Mouse (Mus musculus) thymus, postnatal 14 days (tissue): ENCODE results near the gene Tmem138.
"Not testable (repeated sequence)": the region's sequence is repeated elsewhere in the genome, so short reads cannot be mapped to it uniquely, and the experiment has no call there.

ENCODE experiments used
- DNase-seq: peaks from one replicate; pipeline ENCODE4 v3.0.0; 2021

Gene Tmem138

GRCm38 (mm10) chr19:10565217-10565616 is 11.9 kb downstream of the Tmem138 start:
- DNase-seq, result no peak

- DNase-seq, result no peak
Observed at GRCm38 (mm10) chr19:10564278-10564677, 12.9 kb downstream of the Tmem138 start.

GRCm38 (mm10) chr19:10562351-10562750 is 14.8 kb downstream of the Tmem138 start:
- DNase-seq, result no peak

DNA sequence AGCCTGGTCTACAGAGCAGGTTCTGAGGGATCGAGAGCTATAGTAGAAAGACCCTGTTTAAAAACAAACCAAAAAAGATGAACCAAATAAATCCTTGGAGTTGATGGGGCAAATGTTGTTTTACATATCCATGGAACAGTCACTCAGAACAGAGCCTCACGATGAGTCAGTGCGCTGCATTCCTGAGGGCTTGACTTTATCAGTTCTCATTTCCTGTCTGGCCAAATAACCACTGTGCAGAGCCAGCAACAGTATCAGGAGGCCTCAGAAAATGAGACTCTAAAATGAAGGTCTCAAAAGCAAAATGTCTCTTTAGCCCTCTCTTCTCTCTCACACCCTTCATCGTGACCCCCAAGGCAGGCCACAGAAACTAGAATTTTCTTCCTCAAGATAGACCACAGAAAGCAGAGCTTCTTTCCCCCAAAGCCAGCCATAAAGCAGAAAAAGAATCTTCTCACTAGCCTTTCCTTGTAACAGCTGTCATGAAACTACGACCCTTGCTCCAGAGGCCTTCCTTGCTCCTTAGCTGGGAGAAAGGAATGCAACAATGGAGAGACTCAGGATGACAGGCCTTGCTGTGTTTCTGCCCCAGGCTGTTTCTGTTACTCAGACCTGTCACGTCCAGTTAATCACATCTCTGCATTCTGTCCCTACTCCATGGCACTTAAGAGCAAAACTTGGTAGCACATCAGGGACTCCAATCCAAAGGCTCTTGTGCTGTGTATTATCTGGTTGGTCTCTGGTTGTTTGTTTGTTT is 15.4 kb downstream of the Tmem138 start:
- DNase-seq, result no peak

DNA sequence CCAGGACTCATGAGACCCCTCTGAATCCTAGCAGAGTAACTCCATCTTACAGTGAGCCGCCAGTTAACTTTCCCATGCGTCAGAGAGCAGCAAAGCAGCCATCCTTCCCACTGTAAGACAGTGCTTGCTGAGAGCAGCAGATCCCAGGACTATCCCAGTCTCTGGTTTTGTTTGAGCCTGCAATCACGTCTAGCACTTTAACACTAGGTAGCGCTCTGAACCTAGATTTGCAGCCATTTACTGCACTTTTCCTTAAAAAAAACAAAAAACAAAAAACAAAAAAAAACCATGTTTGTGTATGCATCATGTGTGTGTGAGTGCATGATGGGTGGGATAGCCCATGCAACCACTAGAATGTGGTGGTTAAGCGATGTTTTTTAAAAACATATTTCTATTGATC is 17.1 kb downstream of the Tmem138 start:
- DNase-seq, result no peak

GRCm38 (mm10) chr19:10557837-10558375 is 19.3 kb downstream of the Tmem138 start:
- DNase-seq, result not testable (repeated sequence)

DNA sequence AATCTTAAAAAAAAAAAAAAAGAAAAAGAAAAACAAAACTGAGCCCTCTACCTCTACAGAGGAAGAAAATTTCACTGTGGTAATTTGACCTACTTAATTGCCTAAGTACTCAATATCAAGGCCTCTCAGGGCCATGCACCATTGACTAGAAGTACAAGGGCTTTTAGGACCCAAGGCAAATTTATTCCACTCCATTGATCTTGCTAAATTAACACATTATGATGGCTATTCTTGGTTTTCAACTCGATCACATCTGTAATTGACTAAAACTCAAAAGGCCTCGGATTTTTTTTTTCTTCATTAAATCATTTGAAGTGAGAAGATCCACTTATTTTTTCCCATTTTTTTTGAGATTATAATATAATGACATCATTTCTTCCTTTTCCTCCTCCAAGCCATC is 19.7 kb downstream of the Tmem138 start:
- no peak for DNase-seq

DNA sequence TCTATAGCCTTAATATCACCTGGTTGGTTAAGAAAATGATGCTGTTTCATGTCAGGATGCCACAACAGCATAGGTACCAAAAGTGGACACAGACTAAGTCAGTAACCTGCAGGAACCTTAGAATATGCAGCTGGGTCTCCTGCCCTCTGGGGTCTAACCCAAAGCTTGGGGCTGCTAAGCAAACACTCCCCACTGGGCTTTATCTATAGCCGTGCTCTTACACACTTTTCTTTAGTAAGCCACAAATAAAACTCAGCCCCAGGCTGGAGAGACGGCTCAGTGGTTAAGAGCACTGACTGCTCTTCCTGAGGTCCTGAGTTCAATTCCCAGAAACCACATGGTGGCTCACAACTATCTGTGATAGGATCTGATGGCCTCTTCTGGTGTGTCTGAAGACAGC is 20.2 kb downstream of the Tmem138 start:
- DNase-seq, result no peak

- peak; percentile 92 for DNase-seq
Observed at GRCm38 (mm10) chr19:10555624-10556510, 21.3 kb downstream of the Tmem138 start, which contains the start of gene Tmem216. Tmem216 (minus strand) TSS chr19:10556238.

DNA sequence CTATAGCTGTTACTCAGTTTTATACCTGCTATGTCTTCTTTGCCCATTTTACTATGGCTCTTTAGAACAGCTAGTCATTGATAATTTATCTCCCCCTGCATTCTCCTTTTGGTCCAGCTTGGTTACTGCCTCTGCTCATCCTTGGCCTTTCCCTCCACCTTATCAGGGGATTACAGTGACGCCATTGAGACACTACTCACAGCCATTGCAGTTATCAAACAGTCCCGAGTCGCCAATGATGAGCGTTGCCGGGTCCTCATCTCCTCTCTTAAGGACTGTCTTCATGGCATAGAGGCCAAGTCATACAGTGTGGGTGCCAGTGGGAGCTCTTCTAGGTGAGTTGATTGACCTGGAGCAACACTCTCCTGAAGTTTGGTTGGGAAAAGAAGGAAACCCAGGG is 37.7 kb downstream of the Tmem138 start:
- no peak for DNase-seq

- peak; percentile 17 for DNase-seq
Observed at GRCm38 (mm10) chr19:10530082-10530481, 47.1 kb downstream of the Tmem138 start.

GRCm38 (mm10) chr19:10525910-10526309 is 51.3 kb downstream of the Tmem138 start, which contains the start of gene Sdhaf2:
Sdhaf2 (minus strand) TSS chr19:10526142.
- DNase-seq, result no peak

GRCm38 (mm10) chr19:10525106-10525901 is 51.9 kb downstream of the Tmem138 start, which contains the start of gene Cpsf7:
Cpsf7 (plus strand) TSS chr19:10525266.
- DNase-seq, result peak; percentile 93

GRCm38 (mm10) chr19:10524784-10525105 is 52.4 kb downstream of the Tmem138 start:
- DNase-seq, result no peak

DNA sequence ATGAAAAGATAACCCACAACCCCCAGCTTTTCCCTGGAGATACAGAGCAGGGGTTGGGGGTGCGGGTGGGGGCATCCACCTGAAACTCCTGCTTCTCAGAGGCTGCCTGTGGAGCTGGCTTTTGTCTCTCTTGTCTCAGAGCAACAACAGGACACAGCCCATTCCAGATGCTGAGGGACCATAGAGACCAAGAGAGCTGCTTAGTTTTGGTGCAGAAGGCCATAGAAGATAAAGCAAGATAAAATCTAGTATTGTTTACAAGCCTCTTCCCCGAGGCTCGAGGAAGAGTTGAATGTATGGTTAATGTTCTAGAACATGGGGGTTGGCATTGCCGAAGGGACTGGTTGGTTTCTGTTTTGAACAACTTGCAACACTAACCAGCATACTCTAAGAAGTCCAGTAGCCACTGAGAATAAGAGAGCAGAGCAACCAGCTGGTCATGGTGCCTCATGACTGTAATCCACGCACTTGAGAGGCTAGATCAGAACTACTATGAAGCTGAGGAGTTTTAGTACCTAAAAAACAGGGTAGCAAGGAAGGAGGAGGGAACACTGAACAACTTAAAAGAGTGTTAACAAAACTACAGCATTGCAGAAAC is 53.6 kb downstream of the Tmem138 start:
- no peak for DNase-seq

DNA sequence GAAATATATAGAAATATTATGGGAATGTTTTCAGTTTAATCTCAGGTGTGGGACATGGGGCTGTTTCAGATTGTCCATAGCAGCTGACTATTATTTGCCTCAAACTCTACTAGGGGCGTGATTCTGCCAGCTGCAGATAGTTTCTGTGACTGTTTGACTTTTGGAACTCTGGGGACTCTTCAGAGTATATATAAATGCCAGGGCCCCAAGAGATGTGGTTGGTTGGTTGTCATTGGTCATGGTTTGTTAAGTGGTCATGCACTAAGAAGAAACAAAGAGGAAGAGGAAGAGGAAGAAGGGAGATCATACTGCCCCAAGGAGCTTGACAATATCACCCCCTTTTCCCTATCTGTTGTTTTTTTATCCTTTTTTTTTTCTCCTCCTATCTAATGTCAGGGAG is 55.2 kb downstream of the Tmem138 start:
- no peak for DNase-seq
